Comparison of ENCODE assay signal across 10 mouse cellular contexts in genomic region chr14:61685231-61685800, GRCm38 (mm10).
DNase-seq lines count a peak whose midpoint lies in the region; ATAC-seq and TF ChIP-seq lines count a peak whose summit lies in the region.
"Had no signal": no experiment of that assay in that cellular context is flagged by ENCODE, and none has a peak within 500 bp of the region (broad histone marks: within the 10 kb centered on the region; RNA-seq: fewer than 3 reads in every experiment).

No protein-coding gene starts in this region.

- intact Hi-C loops in heart, postnatal 14 days (cut with DNase I): loop anchor here (5.0 kb wide), 1 partner anchor 113 kb away; no protein-coding TSS in a partner anchor

- TF ChIP-seq EP300 in liver, postnatal 0 days (IDR thresholded peaks at IDR 0.05; ENCODE audit: low read depth): no peak

- peaks cover 57% of the 10 kb centered on the region for H3K4me1 ChIP-seq in heart, embryonic 15.5 days (replicated peaks)
- peaks cover 69% of the 10 kb centered on the region for H3K4me1 ChIP-seq in limb, embryonic 12.5 days (replicated peaks)
- peaks cover 36% of the 10 kb centered on the region for H3K4me1 ChIP-seq in liver, postnatal 0 days (ENCODE audit: insufficient read depth)

- ATAC-seq in heart, embryonic 15.5 days (replicated peaks; ENCODE audit: insufficient number of reproducible peaks, insufficient read depth, low FRiP score, low read depth): no peak
- no peak for ATAC-seq in limb, embryonic 12.5 days (ENCODE audit: insufficient number of reproducible peaks, insufficient read depth, low FRiP score, low TSS enrichment, low read depth)
- no peak for ATAC-seq in liver, postnatal 0 days
- ATAC-seq: lung, postnatal 0 days; Patski had no signal

- WGBS in heart, embryonic 15.5 days: 62% methylated on average over 12 of the region's 12 CpGs
- WGBS in limb, embryonic 12.5 days: 6% methylated on average over 12 of the region's 12 CpGs
- WGBS in liver, postnatal 0 days (ENCODE audit: insufficient replicate concordance): 48% methylated on average over 12 of the region's 12 CpGs

- peaks cover 32% of the 10 kb centered on the region for H3K27me3 ChIP-seq in heart, embryonic 15.5 days
- H3K27me3 ChIP-seq in limb, embryonic 12.5 days: peaks cover 60% of the 10 kb centered on the region
- H3K27me3 ChIP-seq in liver, postnatal 0 days (ENCODE audit: insufficient read depth, low read length): peaks cover 48% of the 10 kb centered on the region
- H3K27me3 ChIP-seq: Patski had no signal

- no peak for TF ChIP-seq CTCF in liver, postnatal 0 days (IDR thresholded peaks at IDR 0.05; ENCODE audit: low read depth)

- no peaks in the 10 kb centered on the region for H3K36me3 ChIP-seq in heart, embryonic 15.5 days
- no peaks in the 10 kb centered on the region for H3K36me3 ChIP-seq in limb, embryonic 12.5 days
- no peaks in the 10 kb centered on the region for H3K36me3 ChIP-seq in liver, postnatal 0 days (replicated peaks; ENCODE audit: insufficient read depth, low read length)

- no peak overlapping the region for H3K4me3 ChIP-seq in heart, embryonic 15.5 days
- no peak overlapping the region for H3K4me3 ChIP-seq in limb, embryonic 12.5 days (replicated peaks)
- H3K4me3 ChIP-seq in liver, postnatal 0 days (ENCODE audit: low read depth, low read length): no peak overlapping the region; the same call in 1 of the 2 replicates

- H3K9me3 ChIP-seq in heart, embryonic 15.5 days (replicated peaks): no peaks in the 10 kb centered on the region
- H3K9me3 ChIP-seq in limb, embryonic 12.5 days: no peaks in the 10 kb centered on the region
- no peaks in the 10 kb centered on the region for H3K9me3 ChIP-seq in liver, postnatal 0 days (ENCODE audit: low read length)

- no peak overlapping the region for H3K27ac ChIP-seq in heart, embryonic 15.5 days
- no peak overlapping the region for H3K27ac ChIP-seq in limb, embryonic 12.5 days
- H3K27ac ChIP-seq in liver, postnatal 0 days (ENCODE audit: low read depth): no peak overlapping the region

- DNase-seq in heart, postnatal 14 days: no peak
- DNase-seq in retina, embryonic 14.5 days (ENCODE audit: low spot score): peak; percentile 25
- DNase-seq in retina, postnatal 1 day: no peak
- no peak for DNase-seq in liver, postnatal 0 days
- no peak for DNase-seq in ovary, postnatal 14 days (ENCODE audit: low spot score)
- DNase-seq: cerebellum, adult 8-10 months had no signal

- peak overlapping the region; percentile 97; the same call in 1 of the 2 replicates for H3K4me2 ChIP-seq in heart, embryonic 15.5 days
- peak overlapping the region; percentile 85 for H3K4me2 ChIP-seq in limb, embryonic 12.5 days
- H3K4me2 ChIP-seq in liver, postnatal 0 days (ENCODE audit: low read depth, low read length): peak overlapping the region; percentile 98

- no peak overlapping the region for H3K9ac ChIP-seq in heart, embryonic 15.5 days
- H3K9ac ChIP-seq in limb, embryonic 12.5 days (replicated peaks): no peak overlapping the region
- H3K9ac ChIP-seq in liver, postnatal 0 days (replicated peaks): no peak overlapping the region
